Mouse (Mus musculus) kidney, adult 9 months (tissue): ENCODE measurements around the gene Dock9.

Source experiments
- DNase-seq: peaks from one replicate; pipeline ENCODE4 v3.0.0; 2022

Dock9 gene

DNA sequence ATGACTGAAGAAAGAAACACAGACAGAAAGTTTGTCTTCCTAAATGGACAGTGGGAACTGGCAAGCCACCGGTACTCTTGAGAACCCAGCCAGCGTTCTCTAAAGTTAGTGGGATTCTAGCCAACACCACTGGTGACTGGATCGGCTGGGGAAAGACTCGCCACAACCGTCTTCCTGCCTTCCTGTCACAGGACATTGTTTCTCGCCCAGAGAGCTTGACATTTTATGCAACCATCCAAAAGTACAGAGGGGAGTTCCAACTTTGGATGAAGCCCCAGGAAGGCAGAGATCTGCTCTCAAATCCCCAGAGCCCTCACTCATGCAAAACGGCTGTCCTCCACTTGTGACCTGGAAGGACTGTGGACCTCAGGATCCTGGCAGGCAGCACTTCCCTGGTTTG lies 140.0 kb downstream of the Dock9 start:
- DNase-seq = peak; percentile 51

DNA sequence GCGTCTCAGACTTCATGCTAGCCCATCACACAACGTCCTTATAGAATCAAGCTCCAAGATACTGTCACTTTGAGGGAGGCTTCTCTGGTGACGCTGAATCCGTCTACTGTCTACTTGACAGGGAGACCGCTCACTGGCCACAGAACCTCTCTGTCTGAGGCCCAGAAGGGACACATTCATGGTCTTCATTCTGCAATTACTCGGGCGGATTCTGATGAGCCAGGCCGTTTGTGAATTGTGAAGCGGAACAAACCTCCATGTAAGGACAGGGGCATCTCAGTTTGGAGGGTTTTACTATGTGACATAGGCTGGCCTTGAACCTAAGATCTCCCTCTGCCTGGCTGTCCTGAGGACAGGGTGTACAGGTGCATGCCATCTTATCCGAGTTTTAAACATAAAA lies 140.7 kb downstream of the Dock9 start:
- DNase-seq = no peak

DNA sequence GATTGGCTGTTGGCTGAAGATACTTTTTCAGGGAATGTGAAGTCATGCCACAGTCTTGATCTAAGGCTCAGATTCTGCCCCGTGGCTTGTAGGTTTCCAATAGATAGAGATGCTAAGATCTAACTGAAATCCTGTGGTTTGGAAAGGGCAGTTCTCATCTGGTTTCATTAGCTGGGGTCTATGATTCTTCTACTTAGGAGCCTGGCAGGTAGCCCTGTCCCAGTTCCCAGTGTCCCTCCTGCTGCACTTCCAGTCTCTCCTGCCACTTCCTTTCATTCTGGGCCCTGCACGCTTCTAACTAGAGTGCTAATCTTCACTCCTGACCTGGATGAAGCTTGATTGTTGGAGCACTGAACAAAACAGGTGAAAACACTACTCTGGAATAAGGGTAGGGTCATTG lies 142.7 kb downstream of the Dock9 start:
- no peak for DNase-seq

DNA sequence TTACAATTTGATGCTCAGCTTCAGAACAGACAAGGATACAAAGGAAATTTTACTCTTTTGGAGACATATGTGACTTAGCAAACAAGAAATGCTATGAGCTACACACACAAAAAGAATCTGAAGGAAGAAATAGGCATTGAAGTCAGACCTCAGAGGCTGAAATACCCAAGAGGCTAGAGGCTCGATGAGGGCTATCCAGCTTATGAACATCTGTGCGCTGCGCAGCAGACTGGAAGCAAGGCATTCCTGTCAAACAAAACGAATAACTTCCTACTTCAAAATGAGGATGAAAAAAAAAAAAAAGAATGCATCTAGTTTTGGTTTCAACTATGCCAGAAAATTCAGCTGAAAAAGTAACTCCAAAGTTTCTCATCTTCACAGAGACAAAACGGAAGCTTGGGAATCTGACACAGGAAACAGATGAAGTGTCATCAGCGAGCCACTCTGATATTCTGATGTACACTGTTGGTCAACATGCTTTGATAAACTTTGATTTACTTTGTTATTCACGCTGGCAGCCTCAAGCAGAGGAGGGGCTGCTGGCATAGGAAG lies 143.1 kb downstream of the Dock9 start:
- peak; percentile 39 for DNase-seq

DNA sequence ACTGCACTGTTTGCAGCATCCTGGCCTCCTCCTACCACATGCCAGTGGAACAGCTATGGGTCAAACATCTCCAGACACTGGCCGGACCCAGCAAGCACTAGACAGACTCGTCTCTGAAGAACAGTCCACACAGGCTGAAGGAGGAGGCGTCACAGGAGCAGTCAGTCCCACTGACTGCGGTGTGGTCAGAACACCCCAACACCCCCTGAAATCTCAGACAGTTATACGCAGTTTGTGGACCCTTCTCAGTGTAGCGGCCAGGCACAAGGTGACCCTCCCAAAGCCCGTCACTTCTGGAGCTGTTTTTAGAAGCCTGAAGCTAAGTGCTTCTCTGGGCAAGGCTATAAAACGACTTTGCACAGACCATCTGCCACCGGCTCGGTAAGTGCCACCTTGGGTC lies 143.9 kb downstream of the Dock9 start:
- DNase-seq = no peak

DNA sequence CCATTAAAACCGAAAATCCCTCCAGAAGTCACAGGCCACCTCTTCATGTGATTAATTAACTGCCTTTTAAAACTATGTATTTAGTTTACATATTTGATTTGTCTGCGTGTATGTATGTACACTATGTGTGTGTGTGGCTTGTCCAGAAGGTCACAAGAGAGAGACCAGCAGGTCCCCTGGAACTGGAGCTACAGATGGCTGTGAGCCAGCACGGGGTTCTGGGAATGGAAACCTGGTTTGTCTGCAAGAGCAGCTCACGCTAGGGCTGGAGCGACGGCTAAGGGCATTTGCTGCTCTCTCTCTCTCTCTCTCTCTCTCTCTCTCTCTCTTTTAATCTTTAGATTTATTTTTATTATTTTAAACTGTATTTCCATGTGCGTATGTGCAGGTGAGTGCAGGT lies 144.4 kb downstream of the Dock9 start:
- no peak for DNase-seq

DNA sequence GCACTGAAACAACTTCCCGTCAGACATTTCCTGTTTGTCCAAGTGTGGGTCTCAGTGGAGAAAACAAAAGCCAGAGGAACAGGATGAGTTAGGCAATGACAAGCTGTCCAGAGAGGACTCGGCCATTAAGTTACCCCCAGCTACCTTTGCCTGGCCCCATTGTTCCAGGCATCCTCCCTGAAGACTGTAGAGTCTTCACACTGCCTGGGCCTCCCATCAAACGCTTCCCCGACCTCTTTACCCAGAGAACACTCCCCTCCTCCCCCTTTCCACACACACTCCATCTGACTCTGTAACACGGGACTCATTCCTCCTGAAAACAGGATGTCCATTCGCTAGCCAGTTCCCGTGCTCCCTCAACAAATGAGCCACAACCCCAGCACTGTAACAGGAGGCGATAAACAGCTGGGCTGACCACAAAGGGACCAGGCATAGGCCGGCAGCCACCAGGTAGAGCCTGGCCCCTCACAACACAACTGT lies 149.0 kb downstream of the Dock9 start:
- peak; percentile 60 for DNase-seq

DNA sequence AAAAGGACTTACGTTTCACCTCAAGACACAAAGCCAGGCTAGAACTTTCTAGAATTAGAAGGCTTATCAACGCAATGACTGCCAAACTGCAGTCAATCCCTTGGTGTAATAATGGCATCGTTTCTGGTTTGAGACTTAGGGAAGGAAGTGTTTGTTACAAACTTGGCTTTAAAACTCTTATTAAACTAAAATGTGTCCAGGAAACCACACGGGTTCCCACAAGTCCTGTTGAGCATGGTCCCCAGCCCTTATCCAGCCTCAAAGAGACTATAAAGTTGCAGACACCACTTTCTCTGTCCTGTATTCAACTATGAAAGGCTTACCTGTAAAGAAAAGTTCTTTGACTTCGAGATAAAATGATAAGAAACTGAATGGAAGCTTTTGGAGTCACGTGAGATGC lies 149.9 kb downstream of the Dock9 start:
- DNase-seq = no peak

DNA sequence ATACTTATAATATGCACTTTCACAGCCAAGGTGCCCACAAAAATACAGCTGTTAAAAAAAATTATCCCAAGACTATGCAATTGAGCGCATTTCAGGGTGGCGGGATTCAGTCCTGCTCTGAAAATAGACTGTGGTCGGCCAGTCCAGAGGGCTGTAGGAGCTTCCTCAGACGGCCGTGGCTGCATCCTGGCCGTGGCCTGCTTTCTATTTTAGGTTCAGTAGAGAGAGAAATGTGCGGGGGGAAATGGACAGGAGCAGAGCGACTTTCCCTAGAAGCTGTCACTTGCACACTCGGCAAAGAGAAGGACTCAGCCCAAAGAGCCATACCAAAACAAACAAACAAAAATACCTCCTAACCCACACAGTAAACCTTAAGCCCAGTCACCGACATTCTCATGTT lies 151.0 kb downstream of the Dock9 start:
- peak; percentile 47 for DNase-seq

DNA sequence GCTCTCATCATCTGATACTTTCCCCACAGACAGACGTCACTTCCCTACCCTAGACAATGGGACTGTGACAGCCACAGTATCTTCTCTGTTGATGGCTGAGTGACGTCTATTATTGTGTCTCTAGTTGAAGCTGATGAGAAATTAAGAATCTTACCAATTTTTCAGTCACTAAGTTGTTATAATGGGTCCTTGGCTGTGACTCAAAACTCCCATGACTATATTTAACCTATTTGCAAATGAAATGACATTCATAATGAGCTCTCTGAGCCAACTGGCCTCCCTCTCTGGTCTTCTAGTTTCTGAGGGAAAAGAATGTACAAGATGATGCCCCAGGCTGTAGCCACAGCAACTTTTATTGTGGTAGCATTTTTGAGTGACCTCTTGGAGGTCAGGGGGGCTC lies 153.3 kb downstream of the Dock9 start:
- DNase-seq = no peak

DNA sequence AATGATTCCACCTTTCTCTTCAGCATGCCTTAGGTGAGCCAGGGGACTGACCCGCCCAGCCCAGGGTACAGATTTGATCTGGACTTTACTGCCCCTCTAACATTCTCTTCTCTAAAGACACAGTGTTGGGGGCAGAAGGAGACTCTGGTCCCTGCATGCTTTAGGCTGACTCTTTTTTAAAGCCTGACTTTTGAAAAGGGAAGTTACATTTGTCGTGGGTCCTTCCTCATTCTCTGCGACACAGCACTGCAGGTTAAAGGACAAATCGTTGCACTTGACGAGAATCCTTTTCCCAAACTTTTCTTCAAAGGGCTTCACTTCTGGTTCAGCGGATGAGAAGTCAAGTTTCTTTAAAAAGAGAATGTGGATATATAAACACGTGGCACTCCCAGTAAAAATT lies 156.4 kb downstream of the Dock9 start:
- no peak for DNase-seq

DNA sequence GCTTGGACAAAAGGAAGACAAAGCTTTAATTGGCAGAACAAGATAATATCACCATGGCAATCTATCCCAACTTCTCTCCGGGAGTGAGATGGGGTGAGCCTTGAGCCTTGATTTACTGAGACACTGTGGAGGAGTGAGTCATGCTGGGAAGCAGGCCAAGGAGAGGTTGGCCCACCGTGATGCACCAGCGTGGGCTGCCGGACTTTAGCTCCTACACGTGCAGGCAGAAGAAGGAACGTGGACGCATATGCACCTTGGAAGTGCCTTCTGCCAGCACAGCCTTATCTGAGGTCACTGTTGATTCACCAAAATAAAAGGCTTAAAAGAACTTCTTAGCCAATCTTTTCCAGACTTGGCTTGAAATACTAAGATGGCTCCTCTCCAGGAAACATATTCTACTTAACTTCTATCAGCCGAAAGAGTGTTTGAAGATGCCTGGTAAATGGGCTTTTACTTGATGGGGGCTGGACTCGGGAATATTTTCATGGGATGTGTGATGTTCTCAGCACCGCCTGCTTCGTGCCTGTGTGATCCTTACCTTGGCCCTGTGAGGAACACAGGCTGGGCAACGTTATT lies 160.6 kb downstream of the Dock9 start:
- no peak for DNase-seq

DNA sequence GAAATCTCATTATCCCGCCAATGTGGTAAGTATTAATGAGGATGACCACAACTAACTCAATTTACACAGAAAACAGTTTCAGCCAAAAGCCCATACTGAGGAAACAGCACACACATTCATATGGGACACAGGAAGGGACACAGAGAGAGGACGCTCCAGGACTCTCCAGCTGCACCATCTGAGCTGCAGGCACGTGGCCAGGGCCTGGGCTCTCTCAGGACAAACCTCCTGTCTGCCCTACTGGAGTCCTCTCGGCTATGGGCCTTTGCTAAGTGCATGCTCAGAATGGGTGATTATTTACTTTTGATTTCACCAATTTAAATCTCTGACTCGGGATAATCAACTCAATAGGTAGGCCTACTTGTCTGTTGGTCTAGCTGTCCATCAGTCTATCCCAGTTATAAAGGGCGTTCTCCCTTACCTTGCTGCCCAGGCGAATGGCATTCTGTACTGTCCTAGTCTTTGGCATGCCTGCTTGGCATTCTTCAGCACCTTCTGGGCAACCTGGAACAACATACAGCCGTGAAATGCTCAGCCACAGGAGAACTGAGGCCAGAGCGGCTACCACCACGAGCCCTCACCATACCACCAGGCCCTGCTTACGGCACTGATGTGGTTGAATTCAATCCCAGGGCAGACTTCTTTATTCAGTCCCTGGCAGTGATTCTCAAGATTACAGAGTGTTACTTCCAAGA lies 162.8 kb downstream of the Dock9 start:
- no peak for DNase-seq

DNA sequence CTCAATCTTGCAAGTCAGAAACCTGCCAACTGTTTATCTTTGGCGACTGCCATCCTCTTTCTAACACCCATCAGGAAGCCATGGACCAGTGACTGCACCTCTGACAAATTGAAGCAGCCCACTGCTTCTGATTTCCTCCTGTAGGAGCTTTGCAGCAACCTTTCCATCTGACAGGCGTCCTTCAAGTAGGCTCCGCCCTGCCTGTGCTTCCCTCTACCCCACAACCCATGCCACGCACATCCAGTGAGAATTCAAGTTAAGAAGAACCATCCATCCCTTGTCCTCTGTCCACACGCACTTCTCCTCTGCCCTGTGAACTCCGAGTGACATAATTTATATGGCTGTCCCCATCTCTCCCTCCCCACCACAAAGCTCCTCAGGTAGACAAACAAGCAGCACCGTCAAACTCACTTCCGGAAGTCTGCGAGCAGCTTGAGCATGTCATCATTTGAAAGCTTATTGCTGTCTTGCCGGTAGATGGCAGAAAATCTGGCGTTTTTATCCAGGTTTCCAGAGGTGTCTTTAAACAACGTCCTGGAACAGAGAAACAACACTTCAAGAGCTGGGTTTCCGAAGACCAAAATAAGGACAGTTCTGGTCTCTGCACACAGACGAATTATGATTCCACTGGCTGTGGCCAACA lies 163.4 kb downstream of the Dock9 start:
- DNase-seq = peak; percentile 54

DNA sequence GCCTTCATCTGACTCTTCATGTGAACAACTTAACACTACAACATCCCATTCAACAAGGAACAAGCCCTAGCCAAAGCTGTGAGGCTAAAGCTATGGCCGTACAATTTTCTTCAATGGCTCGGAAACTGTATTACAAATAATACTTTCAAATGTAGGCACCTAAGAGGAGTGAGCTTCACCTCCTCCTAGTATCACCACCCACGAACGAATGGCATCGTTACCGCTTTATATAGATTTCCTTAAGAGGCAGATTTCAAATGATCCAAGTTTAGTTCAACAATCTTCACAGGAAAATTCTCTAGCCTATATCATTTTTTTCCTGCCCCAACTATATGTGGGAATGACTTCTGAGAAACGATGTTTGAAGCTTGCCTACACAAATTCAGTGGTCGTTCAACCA lies 165.7 kb downstream of the Dock9 start:
- no peak for DNase-seq

DNA sequence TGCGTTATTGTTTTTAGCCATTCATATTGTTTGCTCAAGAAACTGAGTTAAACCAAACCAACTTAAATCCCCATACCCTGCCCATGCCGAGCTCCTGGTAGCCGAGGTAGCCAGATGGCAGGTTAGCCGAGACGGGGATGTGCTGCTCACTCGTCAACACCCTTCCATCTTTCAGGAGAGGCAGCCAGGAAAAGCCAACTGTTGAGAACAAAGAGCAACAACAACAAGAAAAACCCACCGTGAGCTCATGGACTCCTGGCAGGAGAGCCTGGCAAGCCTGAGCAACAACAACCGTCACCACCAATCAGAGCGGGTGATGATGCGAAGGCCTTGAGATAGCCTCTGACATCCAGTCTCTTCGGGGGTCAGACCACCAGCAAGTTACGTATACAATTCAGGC lies 170.9 kb downstream of the Dock9 start:
- no peak for DNase-seq

DNA sequence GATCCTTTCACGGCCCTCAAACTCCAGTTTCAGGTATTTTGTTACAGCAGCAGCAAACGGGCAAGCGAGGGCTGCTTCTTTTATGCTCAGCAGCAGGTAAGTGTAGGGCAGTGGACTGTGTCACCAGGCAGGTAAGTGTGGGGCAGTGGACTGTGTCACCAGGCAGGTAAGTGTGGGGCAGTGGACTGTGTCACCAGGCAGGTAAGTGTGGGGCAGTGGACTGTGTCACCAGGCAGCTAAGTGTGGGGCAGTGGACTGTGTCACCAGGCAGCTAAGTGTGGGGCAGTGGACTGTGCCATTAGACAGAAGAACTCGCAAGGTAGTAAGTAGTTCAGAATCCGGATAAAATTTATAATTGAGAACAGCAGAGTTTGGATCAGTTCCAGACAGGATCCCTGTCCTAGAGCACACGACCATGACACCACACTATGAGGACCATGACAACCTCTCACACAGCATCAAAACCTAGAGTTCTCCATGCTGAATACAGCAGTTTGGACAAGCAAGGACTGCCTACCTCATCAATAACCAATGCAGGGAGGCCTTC lies 173.6 kb downstream of the Dock9 start:
- peak; percentile 78 for DNase-seq

DNA sequence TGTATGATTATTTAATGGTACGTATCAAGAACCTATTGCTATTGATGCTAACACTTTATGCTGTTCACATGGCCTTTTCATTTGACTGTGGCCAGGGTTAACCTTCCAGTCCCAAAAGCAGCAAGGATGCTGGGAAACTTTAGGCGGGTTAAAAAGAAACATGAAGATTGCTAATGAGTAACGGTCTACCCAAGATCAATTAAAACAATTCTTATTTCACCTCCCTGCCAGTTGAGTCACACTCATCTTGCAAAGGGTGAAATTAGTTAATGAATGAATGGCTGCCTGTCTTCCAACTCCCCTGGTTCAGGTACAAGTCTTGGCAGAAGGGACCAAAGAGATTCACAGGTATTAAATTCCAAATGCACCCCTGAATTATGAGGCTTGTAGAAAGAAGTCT lies 175.8 kb downstream of the Dock9 start:
- peak; percentile 71 for DNase-seq

DNA sequence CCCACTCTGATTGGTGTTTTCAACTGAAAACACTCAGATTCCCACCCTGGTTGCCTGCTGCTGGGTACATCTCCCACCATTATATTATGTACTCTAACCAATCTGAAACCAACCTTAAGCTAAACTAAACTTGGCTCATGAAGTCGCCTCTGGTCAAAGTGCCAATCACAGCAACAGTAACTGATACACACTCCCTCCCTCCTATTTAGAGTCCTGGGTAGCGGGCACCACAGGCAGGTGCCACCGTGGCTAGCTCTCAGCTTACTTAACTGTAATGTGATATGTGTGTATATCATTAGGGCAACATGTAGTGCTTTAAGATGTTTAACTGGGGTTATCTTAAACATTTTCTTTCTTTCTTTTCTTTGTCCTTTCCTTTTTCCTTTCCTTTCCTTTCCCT lies 177.1 kb downstream of the Dock9 start:
- no peak for DNase-seq

DNA sequence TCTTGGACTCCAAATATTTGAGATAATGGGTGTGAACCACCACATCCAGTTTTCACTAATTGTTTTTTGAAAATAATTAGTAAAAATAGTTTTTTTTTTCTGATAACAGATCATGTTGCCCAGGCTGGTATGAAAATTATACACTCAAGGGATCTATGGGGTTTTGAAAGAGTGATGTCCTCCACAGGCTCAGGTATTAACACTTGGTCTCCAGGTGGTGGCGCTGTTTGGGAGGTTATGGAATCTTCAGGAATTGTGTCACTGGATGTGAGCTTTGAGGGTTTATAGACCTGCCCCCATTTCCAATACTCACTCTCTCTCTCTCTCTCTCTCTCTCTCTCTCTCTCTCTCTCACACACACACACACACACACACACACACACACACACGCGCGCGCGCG lies 177.5 kb downstream of the Dock9 start:
- DNase-seq = no peak

DNA sequence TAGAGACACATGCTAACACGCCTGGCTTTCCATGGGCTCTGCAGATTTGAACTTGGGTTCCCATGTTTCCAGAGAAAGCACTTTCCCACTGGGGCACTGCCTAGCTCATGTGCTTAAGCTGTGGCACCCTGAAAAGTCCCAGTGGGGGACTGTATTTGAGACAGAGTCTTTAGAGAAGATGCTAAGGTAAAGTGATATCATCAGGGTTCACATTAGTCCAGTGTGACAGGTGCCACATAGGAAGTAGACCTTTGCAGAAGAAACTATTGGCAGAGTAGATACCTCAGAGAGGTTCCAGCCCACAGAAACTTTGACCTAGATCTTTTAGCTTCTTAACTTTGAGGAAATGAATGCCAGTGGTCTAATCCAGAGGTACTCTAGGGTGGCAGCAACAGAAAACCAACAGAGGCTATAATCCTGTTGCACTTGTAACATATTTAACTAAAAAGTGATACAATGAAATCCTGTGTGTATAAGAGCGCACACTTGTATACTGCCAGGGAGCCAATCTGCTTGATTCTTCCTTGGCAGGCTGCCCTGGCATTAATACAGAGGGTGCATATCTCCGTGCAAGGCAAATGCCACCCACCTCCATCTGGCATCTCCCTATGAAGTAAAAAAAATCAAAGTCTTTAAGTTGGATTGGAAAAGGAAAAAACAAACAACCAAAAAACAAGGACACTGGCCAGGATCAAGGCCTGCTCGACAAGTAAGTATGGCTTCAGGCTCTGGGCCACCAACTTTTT lies 179.8 kb downstream of the Dock9 start:
- DNase-seq = no peak

DNA sequence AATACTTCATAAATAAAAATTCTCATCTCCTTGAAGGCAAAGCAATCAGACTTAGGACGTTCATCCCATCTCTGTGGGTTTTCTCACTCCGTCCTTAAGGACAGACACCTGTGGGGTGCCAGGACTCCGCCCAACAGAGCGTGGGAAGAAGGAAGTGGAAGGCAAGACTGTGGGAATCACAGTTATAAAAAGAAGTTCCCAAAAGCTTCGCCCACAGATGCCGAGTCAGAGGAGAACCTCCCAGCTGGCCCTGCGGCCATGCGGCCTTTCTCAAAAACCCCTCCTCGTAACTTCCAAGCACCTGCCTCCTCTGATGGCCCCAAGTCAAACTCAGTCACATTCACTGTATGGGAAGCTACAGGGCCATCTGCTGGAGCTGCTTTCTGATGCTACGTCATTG lies 182.2 kb downstream of the Dock9 start:
- no peak for DNase-seq
